Mouse (Mus musculus) kidney, adult 11 months (tissue): Measurements from ENCODE around the gene Pla2g3.

ENCODE experiments used
- DNase-seq: peaks from one replicate; pipeline ENCODE4 v3.0.0; 2022

Gene Pla2g3

DNA sequence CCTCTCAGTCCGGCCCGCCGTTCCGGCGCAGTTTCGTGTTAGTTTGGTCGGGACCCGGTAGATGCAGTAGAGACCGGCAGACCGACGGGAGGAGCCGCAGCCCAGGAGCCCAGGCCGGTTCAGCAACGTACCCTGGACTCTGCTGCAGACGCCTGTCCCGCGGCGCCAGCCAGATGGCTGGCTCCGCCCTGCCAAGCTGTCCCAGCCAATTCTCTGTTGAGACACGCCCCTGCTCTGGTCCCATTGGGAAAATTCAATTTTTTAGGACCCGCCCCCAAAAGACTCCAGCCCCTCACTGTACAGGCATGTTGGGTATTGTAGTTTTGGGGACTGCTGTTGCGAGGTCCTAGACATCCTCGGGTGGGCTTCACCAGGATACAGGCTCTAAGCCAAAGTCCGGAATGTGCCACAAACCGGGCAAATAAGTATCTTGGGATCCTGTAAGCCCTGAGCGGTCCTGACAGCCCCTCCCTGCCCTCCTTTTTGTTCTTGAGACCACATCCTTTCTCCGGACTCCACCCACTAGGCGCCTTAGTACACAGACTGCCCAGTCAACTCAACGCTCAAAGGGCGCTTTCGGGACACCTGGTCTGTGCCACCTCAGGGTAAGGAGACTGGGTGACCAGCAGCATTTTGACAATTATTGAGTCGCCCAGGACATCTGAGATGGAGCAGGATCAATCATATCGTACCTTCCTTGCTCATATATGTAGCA is 51.2 kb downstream of the Pla2g3 start:
- DNase-seq: peak; percentile 98

DNA sequence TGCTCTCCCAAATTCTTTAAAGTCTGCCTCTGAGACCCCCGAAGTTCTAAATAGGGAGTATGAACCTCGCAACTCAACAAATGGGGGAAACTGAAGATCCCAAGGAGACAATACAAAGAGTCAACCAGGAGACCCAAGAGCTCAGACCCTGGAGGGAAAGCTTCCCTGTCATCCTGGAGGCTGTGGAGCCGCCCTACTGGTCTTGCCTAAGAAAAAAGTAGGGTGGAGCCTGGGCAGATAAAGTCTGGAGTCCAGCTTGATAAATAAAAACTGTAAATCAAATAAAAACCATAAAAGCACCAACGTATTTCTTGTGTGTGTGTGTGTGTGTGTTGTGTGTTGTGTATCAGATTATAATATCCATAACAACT is 51.7 kb downstream of the Pla2g3 start:
- no peak for DNase-seq

DNA sequence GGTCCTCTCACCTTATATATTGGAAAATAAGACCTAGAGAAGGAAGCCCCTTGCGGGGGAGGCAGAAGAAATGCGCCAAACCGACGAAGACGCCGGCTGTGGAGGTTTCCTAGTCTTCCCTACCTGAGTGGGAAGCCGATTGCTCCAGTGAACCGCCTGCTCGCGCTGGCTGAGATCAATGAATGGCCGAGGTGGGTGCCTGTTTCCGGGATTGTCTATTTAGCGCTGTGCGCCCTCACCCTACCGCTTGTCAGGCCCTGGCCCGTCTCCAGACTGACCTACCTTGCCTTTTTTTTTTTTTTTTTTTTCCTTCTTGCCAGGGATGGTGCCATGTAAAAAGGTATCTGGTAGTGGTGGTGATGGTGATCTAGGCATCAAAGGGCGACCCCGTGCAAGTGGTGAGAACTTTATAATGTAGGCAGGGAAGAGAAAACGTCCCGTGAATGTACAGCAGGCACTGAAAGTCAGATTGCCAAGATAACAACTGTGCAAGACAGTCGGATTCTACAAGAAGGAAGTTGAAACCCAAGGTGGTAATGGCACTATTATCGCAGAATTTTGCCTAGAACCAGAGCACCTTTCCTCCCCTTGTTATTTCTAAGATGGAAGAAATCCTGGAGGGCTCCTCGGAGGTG is 52.5 kb downstream of the Pla2g3 start, which contains the start of gene Smtn:
Gene Smtn (minus strand): TSS at position 162 of the 635 bp plus-strand sequence.
- DNase-seq: peak; percentile 14

DNA sequence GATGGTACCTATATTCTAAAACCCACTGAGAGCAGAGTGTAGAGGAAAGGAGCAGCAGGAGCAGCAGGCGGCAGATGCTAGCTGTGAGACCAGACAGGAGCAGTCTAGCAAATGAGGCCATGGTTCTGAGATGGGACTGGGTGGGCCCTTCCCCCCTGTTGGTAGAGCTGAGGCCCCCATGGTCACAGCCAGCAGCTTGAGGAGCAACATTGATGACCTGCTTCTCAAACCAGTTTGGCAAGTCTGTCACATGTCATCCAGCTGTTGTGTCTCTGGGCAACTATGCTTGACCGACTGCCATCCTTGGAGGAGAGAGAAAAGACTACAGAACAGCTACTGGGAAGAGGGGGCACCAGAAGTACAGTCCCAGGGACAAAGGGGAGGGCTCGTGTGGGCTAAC is 53.8 kb downstream of the Pla2g3 start:
- peak; percentile 24 for DNase-seq

DNA sequence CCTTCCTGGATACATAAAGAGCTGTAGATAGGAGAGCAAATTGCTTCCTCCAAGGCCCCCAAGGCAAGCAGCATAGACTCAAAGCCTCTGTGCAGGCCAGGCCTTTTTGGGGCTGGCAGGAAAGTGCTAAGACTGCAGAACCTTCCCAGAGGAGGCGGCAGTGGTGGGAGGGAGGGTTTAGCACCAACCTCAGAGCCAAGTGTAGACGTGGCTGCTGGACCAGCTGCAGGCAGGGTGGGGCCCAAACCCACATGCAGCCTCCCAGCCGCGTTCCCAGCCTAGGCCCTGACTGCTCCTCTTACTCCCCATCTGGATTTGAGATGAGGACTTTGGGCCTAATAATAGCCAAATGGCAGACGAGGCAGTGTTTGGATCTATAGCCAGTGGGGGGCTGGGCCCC is 54.9 kb downstream of the Pla2g3 start:
- peak; percentile 8 for DNase-seq

DNA sequence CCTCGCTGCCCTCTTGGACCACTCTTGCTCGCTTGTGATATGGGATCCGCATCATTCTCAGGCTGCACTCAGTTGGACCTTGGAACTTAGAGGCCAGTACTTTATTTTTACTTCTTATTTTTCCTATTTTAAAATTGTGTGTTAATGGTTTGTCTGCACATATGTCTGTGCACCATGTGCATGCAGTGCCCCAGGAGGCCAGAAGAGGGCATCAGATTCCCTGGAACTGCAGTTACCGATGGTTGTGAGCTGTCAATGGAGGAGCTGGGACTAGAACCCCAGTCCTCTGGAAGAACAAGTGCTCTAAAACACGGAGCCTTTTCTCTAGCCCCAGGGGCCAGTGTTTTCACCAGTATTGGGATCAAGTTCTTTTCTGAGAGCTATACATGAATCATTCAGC is 56.3 kb downstream of the Pla2g3 start:
- no peak for DNase-seq

DNA sequence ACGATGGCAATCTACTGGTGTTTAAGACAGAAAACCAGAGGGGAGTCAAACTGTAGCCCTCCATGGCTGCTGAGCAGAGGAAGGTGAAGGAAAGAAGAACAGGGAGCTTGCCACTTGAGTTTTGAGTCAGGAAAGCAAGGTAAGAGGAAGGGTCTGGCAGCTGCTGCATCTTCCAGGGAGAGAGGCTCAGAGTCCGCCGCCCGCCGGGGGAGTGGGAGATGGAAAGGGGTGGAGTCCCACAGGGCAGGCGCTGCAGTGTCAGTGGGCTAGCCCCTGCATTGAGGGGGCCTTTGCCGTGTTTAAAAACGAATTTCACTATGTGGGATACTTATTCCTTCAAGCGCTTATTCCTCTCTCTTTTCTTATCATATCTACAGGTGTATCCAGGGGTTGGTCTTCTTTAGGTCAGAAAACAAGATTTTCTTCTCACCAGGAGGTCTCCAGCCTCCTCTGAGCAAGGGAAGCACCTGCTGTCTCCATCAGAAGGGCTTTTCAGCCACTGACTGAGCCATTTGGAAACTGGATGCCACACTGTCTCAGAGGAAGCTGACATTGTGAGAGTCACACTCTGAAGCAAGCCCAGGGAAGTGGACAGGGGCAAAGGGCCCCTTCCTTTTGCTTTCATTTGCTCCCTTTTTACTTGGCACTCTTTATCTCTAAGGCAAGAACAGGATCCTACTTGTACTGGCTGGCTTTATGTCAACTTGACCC is 57.6 kb downstream of the Pla2g3 start:
- DNase-seq: no peak

DNA sequence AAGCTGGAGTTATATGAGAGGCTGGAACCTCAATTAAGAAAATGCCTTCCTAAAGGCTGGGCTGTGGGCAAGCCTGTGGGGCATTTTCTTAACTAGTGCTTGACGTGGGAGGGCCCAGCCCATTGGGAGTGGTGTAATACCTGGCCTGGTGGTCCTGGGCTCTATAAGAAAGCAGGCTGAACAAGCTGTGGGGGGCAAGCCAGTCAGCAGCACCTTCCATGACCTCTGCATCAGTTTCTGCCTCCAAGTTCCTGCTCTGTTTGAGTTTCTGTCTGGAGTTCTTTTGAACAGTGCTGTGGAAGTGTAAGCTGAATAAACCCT is 58.1 kb downstream of the Pla2g3 start:
- no peak for DNase-seq

DNA sequence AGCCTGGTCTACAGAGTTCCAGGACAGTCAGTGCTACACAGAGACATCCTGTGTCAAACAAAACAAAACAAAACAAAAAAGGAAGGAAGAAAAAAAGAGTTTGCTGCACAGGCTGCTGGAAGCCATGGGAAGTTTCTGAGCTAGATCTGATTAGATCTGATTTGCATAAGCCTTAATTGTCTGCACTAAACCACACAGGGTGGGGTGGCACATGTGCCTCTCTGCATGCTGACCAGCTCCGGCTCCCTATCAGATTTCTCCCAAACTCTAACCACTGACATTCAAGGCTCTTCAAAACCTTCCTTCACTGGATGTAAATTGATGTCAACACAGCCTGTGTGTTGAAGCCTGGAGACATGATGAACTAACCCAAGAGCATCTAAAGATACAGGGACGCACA is 59.0 kb downstream of the Pla2g3 start:
- no peak for DNase-seq

DNA sequence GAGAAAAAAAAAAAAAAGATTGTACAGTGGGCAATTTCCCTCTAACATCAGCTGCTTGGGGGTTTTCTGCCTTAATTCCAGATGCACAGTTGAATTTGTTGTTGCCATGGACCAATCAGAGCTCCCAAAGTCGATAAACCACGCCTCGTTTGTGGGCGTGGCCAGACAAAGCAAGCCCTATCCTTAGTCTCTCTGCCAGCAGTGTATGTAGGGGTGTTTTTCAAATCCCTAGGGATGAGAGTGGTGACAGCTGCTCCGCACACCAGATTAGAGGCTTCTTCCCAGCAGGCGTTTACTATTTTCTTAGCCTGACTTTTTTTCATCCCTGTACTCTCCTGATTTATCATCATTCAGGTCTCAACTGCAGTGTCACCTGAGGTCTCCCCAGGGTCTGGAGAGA is 59.9 kb downstream of the Pla2g3 start:
- no peak for DNase-seq

DNA sequence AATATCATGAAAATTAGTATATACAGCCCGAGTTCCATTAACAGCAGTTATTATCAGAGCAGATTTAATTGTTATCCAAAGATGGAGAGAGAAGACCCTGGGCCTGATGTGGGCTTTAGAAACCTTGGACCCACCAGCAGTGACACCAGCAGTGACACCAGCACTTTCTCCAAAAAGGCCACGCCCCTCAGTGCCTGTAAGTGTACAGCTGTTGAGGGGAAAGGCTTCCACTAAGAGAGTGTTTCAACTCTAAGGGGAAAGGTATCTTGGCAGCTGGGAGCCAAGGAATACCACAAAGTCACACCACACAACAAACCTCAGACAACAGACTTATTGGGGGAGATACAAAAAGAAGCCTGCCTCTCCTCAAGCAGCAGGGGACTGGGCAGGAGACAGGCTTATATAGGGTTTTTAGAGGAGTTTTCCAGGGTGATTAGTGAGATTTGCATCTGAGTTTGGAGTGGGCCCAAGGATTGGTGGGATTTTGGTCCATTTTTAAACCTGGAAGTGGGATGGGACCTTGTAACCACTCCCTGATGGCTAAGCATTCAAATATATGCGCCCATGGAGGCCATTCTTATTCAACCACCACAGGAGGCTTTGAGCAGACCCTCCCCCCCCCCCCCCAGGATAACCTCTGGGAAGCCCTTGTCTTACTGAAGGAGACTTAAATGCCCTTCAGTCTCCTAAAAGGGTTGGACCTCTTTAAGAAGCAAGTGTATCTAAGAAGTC is 60.6 kb downstream of the Pla2g3 start:
- DNase-seq: no peak
